Mouse (Mus musculus) kidney, adult 2 months (tissue): ENCODE measurements at regions not wholly inside any gene's neighbourhood (a gene's known extent, or its start where the extent isn't known, plus 50 kb on each side); places are given as distances from the start of the nearest gene placed in this dataset.

Source experiments
- DNase-seq: peaks from one replicate; pipeline ENCODE4 v3.0.0; 2021
- H3K27ac ChIP-seq: fragments of 200-500 bp; 2 replicates; pipeline ENCODE4 v1.5.1; 2012; ENCODE audit warnings: low read depth, low read length, control low read depth, inconsistent platforms; ENCODE audit not compliant: insufficient read depth
- H3K27me3 ChIP-seq: fragments of 200-500 bp; replicated peaks from 2 replicates; pipeline ENCODE4 v1.6.1; 2012; ENCODE audit warnings: mild to moderate bottlenecking, moderate library complexity, low read length, inconsistent platforms; ENCODE audit not compliant: control insufficient read depth, insufficient read depth
- H3K36me3 ChIP-seq: fragments of 200-500 bp; 2 replicates; pipeline ENCODE4 v1.6.1; 2012; ENCODE audit warnings: mild to moderate bottlenecking, moderate library complexity, low read length, inconsistent platforms; ENCODE audit not compliant: control insufficient read depth, insufficient read depth
- H3K4me1 ChIP-seq: fragments of 200-500 bp; 2 replicates; pipeline ENCODE4 v1.6.1; 2011; ENCODE audit warnings: low read length; ENCODE audit not compliant: control insufficient read depth, insufficient read depth
- H3K4me3 ChIP-seq: fragments of 200-500 bp; 2 replicates; pipeline ENCODE4 v1.5.1; 2011; ENCODE audit warnings: mild to moderate bottlenecking, low read depth, low read length, control low read depth; ENCODE audit not compliant: insufficient read depth
- CTCF ChIP-seq: fragments of 200-500 bp; conservative IDR thresholded peaks from 2 replicates; pipeline ENCODE4 v1.5.1; 2011; ENCODE audit warnings: low read depth, mild to moderate bottlenecking, control low read depth, low read length, moderate library complexity, mixed read lengths; ENCODE audit not compliant: insufficient read depth, insufficient read length
- POLR2A ChIP-seq: fragments of 200-500 bp; IDR thresholded peaks from one replicate; pipeline ENCODE4 v1.6.1; 2011; ENCODE audit warnings: low read depth, low read length, control low read depth
- WGBS: fragments of 180-500 bp; shearing (Covaris S2); methylation state at CpG from one replicate; pipeline ENCODE4 v1.1.7; 2018; 5-methylcytosine and 5-hydroxymethylcytosine counted together

- 90% methylated on average over 4 of the region's 4 CpGs for WGBS
- TF ChIP-seq CTCF (no peak), POLR2A (no peak)
- no peaks in the 10 kb centered on the region for H3K27me3 ChIP-seq
- H3K36me3 ChIP-seq, result no peaks in the 10 kb centered on the region
- no peak overlapping the region for H3K27ac ChIP-seq
- no peak for DNase-seq
- H3K4me3 ChIP-seq, result no peak overlapping the region
- H3K4me1 ChIP-seq, result no peaks in the 10 kb centered on the region
These were observed 141.0 kb upstream of the Bcl6 start for GRCm38 (mm10) chr16:24129701-24130100.

GRCm38 (mm10) chr16:24128566-24128965 lies 139.9 kb upstream of the Bcl6 start:
- H3K4me3 ChIP-seq, result no peak overlapping the region
- peak; percentile 43 for DNase-seq
- H3K27me3 ChIP-seq, result no peaks in the 10 kb centered on the region
- H3K36me3 ChIP-seq, result no peaks in the 10 kb centered on the region
- 58% methylated on average over 3 of the region's 3 CpGs for WGBS
- H3K4me1 ChIP-seq, result no peaks in the 10 kb centered on the region
- TF ChIP-seq POLR2A (no peak), CTCF (no peak)
- no peak overlapping the region for H3K27ac ChIP-seq

DNA sequence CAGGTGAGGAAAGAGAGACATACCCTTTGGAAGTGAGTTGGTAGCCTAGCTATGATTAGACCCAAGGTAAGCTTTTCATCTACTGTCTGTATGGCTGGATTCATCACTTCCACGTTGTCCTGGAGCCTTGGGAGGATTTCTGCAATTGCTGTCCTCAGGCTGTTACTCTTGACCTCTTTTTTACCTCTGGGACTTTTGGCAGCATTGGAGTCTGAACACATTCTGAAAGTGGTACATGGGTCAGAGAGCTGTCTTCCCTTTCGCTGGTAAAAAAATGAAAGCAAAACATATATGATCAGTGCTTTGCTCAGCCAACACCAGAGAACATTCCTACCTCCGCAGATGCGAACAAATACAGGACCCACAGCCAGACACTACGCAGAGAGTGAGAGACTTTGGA lies 136.1 kb upstream of the Bcl6 start:
- WGBS, result 90% methylated on average over 5 of the region's 5 CpGs

DNA sequence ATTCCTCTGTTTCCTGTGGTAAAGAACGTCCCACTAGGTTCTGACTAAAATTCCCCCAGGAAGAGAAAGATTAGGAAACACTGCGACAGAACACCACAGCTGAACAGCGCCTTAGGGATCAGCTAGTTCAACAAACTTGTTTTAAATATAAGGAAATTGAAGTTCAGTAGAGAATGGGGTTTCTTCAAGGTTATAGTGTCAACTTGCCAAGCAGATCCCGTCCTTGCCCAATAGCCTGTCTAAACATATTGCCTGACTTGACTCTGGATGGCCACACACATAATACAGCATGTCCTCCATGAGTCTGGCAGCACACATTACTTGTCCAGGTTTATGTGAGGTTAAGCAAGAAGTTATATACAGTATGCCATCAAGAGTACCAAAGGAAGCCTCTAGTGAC lies 135.4 kb upstream of the Bcl6 start:
- no peak for DNase-seq
- WGBS, result 78% methylated on average over 4 of the region's 4 CpGs
- Histone ChIP-seq H3K27me3 (no peaks in the 10 kb centered on the region), H3K4me3 (no peak overlapping the region), H3K4me1 (no peaks in the 10 kb centered on the region), H3K36me3 (no peaks in the 10 kb centered on the region), H3K27ac (no peak overlapping the region)
- no peak for TF ChIP-seq CTCF
- TF ChIP-seq POLR2A, result no peak

More for the DNA sequence above, 136.1 kb upstream of the Bcl6 start:
- no peaks in the 10 kb centered on the region for H3K4me1 ChIP-seq
- TF ChIP-seq POLR2A (no peak), CTCF (no peak)
- H3K27ac ChIP-seq, result no peak overlapping the region
- DNase-seq, result no peak
- no peaks in the 10 kb centered on the region for H3K36me3 ChIP-seq
- H3K27me3 ChIP-seq, result no peaks in the 10 kb centered on the region
- H3K4me3 ChIP-seq, result no peak overlapping the region

- Histone ChIP-seq H3K27ac (no peak overlapping the region), H3K36me3 (no peaks in the 10 kb centered on the region), H3K4me1 (no peaks in the 10 kb centered on the region), H3K4me3 (no peak overlapping the region), H3K27me3 (no peaks in the 10 kb centered on the region)
- WGBS, result 97% methylated on average over 6 of the region's 6 CpGs
- no peak for DNase-seq
- TF ChIP-seq CTCF (no peak), POLR2A (no peak)
These were observed 133.0 kb upstream of the Bcl6 start for GRCm38 (mm10) chr16:24121633-24122032.

DNA sequence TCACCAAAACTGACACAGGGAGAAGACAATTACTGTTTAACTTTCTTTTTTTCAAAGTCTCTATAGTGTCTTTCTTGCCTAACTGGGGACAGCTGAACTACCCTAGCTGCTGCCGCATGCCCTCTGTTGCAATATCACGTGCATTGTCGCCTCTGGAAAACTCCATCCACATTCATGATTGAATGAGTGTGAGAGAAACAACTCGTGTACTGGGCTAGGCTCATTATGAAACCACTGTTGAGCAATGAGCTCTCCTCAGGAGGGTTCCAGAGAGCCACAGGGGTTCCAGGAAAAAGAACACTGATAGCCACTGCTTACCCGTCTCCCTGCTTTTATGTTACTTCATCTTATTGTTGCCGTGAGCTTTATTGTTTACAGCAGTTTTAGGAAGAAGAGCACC lies 132.2 kb upstream of the Bcl6 start:
- Histone ChIP-seq H3K27ac (no peak overlapping the region), H3K4me3 (no peak overlapping the region), H3K27me3 (no peaks in the 10 kb centered on the region), H3K36me3 (no peaks in the 10 kb centered on the region), H3K4me1 (no peaks in the 10 kb centered on the region)
- DNase-seq, result no peak
- WGBS, result 75% methylated on average over 6 of the region's 6 CpGs
- no peak for TF ChIP-seq CTCF

DNA sequence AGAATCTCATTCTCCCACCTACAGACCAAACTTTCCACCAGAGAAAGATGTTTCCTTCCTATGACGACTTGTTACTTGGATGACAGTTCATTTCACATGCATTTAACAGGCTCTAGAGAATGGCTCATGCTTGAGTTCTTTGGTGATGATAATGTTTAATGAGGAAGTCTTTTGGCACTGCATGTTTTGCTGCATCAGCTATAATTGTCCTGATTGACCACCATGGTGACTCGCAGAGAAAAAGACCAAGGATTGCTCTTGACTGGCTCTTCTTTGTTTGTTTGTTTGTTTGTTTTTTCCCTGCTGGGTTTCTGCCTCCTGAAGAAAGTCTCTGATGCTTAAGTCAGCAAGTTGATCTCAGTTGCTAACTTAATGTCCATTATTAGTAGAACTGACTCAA lies 129.8 kb upstream of the Bcl6 start:
- 74% methylated on average over 2 of the region's 2 CpGs for WGBS
- DNase-seq, result no peak

DNA sequence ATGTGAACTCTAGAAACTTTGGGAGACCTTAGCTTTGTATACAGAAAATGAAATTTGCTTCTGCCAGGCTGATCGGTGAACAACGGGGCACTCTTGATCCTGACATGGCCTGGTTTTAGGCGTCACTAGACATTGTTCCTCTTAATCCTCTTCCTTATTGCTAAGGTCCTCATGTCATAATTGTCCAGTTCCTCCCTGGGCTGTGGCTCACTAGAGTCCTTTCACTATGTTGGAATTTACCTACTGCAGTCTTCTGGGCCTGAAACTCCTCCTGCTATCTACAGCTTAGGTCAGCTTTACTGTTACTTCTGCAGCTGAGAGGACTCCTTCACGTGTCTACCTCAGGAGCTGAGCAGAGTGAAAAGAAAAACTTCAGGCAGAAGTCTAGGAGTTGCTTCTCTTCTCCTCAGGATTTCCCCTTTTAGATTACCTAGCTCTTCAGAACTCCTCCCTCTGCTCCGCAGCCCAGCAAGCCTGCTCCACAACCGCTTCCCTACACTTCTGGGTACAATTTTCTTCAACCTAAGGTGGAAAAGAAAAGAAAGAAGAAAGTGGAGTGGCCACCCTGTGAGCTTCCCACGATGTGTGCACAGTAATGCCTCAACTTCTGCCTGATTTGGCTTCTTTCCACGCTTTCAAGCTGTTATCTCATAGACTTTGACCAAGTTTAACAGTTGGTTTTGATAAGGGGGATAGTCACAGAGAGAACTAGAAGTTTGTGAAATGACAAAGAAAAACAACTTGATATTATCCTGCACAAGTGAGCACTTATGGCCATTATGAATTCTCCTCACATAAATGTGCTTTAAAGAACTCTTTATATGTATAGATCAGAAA lies 114.4 kb upstream of the Bcl6 start:
- no peak for DNase-seq
- TF ChIP-seq POLR2A, result no peak
- no peak for TF ChIP-seq CTCF
- no peaks in the 10 kb centered on the region for H3K27me3 ChIP-seq
- no peak overlapping the region for H3K27ac ChIP-seq
- no peaks in the 10 kb centered on the region for H3K4me1 ChIP-seq
- H3K4me3 ChIP-seq, result no peak overlapping the region
- H3K36me3 ChIP-seq, result no peaks in the 10 kb centered on the region
- WGBS, result 85% methylated on average over 8 of the region's 8 CpGs

More for the DNA sequence above, 129.8 kb upstream of the Bcl6 start:
- Histone ChIP-seq H3K27me3 (no peaks in the 10 kb centered on the region), H3K4me1 (no peaks in the 10 kb centered on the region), H3K4me3 (no peak overlapping the region), H3K27ac (no peak overlapping the region), H3K36me3 (no peaks in the 10 kb centered on the region)
- TF ChIP-seq CTCF (no peak), POLR2A (no peak)
